Mouse (Mus musculus): ENCODE results near the gene Zbtb5. TPM values are rescaled to one million over a fixed set of nuclear protein-coding genes. Genes with fewer than 3 reads are reported as not detected.

Zbtb5 gene
- total RNA-seq, 2 experiments from 2014 or later: 6.3 to 6.7 TPM

Other genes with a start within 250 kb of the Zbtb5 start
- 10 to 100 TPM; 38.5 to 39.5 TPM for gene Grhpr, start 31.0 kb downstream of the Zbtb5 start, total RNA-seq (2021)
- 10 to 100 TPM; 19.4 to 26.6 TPM for gene Polr1e, start 6.2 kb upstream of the Zbtb5 start, total RNA-seq (2021)
- 10 to 100 TPM; 11.1 to 12.8 TPM for gene Fbxo10, start 72.2 kb upstream of the Zbtb5 start, total RNA-seq (2021)
- 100 to 1,000 TPM; 212 to 250 TPM for gene Tomm5, start 95.7 kb upstream of the Zbtb5 start, total RNA-seq (2021)
- gene Frmpd1, start 172.5 kb upstream of the Zbtb5 start, total RNA-seq (2021): under 1 TPM; 0.22 to 0.29 TPM

Measured in heart, postnatal 25 days (tissue).